Comparison of ENCODE assay signal across 8 mouse cellular contexts in genomic region chr6:82774321-82774764, GRCm38 (mm10). TPM values are rescaled to one million over a fixed set of nuclear protein-coding genes. Genes with fewer than 3 reads are reported as not detected.
DNase-seq lines count a peak whose midpoint lies in the region; ATAC-seq and TF ChIP-seq lines count a peak whose summit lies in the region.

Gene Hk2 (minus strand): TSS chr6:82774454.

- WGBS in hindbrain, postnatal 0 days = under 1% methylated on average over 39 of the region's 39 CpGs
- WGBS in macrophage (ENCODE audit: missing documents) = under 1% methylated on average over 39 of the region's 39 CpGs

- intact Hi-C loops in left cerebral cortex, adult 2 months (cut with DNase I) = no loop called here

- peak; percentile 88 to 96 for DNase-seq in gastrocnemius, adult 8-10 months (ENCODE audit: low spot score in 2 of 2)
- peak; percentile 92 for DNase-seq in hindbrain, postnatal 0 days (ENCODE audit: low spot score)
- peak; percentile 69 to 76 for DNase-seq in left cerebral cortex, adult 2 months (ENCODE audit: extremely low spot score in 1 of 2, low spot score in 2 of 2)
- peak; percentile 65 for DNase-seq in retina, postnatal 7 days (ENCODE audit: low read depth, low spot score)
- DNase-seq in urinary bladder, adult 18-20 months (ENCODE audit: low spot score in 2 of 2) = peak; percentile 72 to 86

- peak within 1 kb of the TSS; percentile 40 for H3K9ac ChIP-seq in hindbrain, postnatal 0 days (replicated peaks; ENCODE audit: low read length)

- H3K79me2 ChIP-seq in macrophage (ENCODE audit: inconsistent target) = peaks cover 36% of the 10 kb centered on the region

- peak within 1 kb of the TSS; percentile 32 for H3K4me3 ChIP-seq in cortical plate, adult 2 months (ENCODE audit: insufficient read depth, low read length)
- peak within 1 kb of the TSS; percentile 45 for H3K4me3 ChIP-seq in hindbrain, postnatal 0 days (ENCODE audit: low read length)
- peak within 1 kb of the TSS; percentile 48 for H3K4me3 ChIP-seq in left cerebral cortex, adult 2 months
- peak within 1 kb of the TSS; percentile 95 for H3K4me3 ChIP-seq in macrophage (ENCODE audit: inconsistent target)

- H3K4me2 ChIP-seq in hindbrain, postnatal 0 days (ENCODE audit: low read depth, low read length) = peak within 1 kb of the TSS; percentile 94

- TF ChIP-seq POLR2A in cortical plate, adult 2 months (IDR thresholded peaks at IDR 0.05; ENCODE audit: extremely low read depth, insufficient read depth, low read length) = peak; percentile 47; the same call in 1 of the 2 replicates

- H3K9me3 ChIP-seq in hindbrain, postnatal 0 days (ENCODE audit: low read length) = no peaks in the 10 kb centered on the region

- H3K27me3 ChIP-seq in hindbrain, postnatal 0 days (ENCODE audit: insufficient read depth, low read length) = no peaks in the 10 kb centered on the region

- H3K4me1 ChIP-seq in cortical plate, adult 2 months (ENCODE audit: control insufficient read depth, insufficient read depth, low read length) = no peaks in the 10 kb centered on the region
- peaks cover 6% of the 10 kb centered on the region; the same call in 1 of the 2 replicates for H3K4me1 ChIP-seq in hindbrain, postnatal 0 days (ENCODE audit: insufficient read depth, low read length)

- TF ChIP-seq CTCF in cortical plate, adult 2 months (IDR thresholded peaks at IDR 0.05; ENCODE audit: extremely low read depth, insufficient read depth, low read length) = no peak
- no peak for TF ChIP-seq CTCF in hindbrain, postnatal 0 days (IDR thresholded peaks at IDR 0.05; ENCODE audit: low read depth)
- no peak for TF ChIP-seq CTCF in left cerebral cortex, adult 2 months (IDR thresholded peaks at IDR 0.05)

- H3K27ac ChIP-seq in cortical plate, adult 2 months (ENCODE audit: insufficient read depth, low read length) = no peak within 1 kb of the TSS
- H3K27ac ChIP-seq in hindbrain, postnatal 0 days = no peak within 1 kb of the TSS
- H3K27ac ChIP-seq in left cerebral cortex, adult 2 months = no peak within 1 kb of the TSS
- peak within 1 kb of the TSS; percentile 86 for H3K27ac ChIP-seq in macrophage

- peak; percentile 83 for ATAC-seq in activated CD4-positive, CD25-positive, alpha-beta regulatory T cell, adult 4 months
- ATAC-seq in hindbrain, postnatal 0 days = peak; percentile 98

- no peaks in the 10 kb centered on the region for H3K36me3 ChIP-seq in hindbrain, postnatal 0 days (ENCODE audit: insufficient read depth, low read length)
- no peaks in the 10 kb centered on the region for H3K36me3 ChIP-seq in macrophage (ENCODE audit: inconsistent target)

RNA-seq across cellular contexts. Expression of gene Hk2, which starts in this region (rescaled TPM):
- 1 to 10 TPM; 5.0 to 6.4 TPM for polyA plus RNA-seq in activated CD4-positive, CD25-positive, alpha-beta regulatory T cell, adult 4 months (2017; shearing (Covaris generic))
- polyA plus RNA-seq in cortical plate, adult 2 months (2012; rRNA removed) = 2.4 and 2.8 TPM in 2 replicates
- 100 to 1,000 TPM; 261 to 301 (median 287) TPM for total RNA-seq in gastrocnemius, adult 8-10 months (2022)
- 6.0 and 13.0 TPM in 2 replicates for total RNA-seq in hindbrain, postnatal 0 days (2014; rRNA removed)
- 2.6 and 3.6 TPM in 2 replicates for polyA plus RNA-seq in hindbrain, postnatal 0 days (2015; fragmentation: Nextera tagmentation; extraction: Ambion mirVana)
- total RNA-seq in left cerebral cortex, adult 2 months (2021) = 1 to 10 TPM; 2.9 to 4.1 TPM
- 100 to 1,000 TPM in 7 of 26 experiments, 10 to 100 TPM in 19; 42.2 to 378 (median 62.1) TPM for total RNA-seq in macrophage (2018; cell fraction: chromatin; rRNA removed)
- 100 to 1,000 TPM in 3 of 26 experiments, 10 to 100 TPM in 23; 39.8 to 206 (median 51.4) TPM for total RNA-seq in macrophage (2018; cell fraction: cytosol; rRNA removed)
- 100 to 1,000 TPM in 13 of 26 experiments, 10 to 100 TPM in 13; 58.2 to 290 (median 98.4) TPM for total RNA-seq in macrophage (2018; cell fraction: nucleus; rRNA removed)
- 23.2 to 59.3 TPM (median 33.1 TPM) in 3 replicates for polyA plus RNA-seq in macrophage (2018)

Comparison
In these comparisons a context has a peak if more than half of its experiments do, and no peak if none do; other contexts are left out.
1. RNA of gene Hk2 (total RNA-seq): 261 to 301 TPM in gastrocnemius, adult 8-10 months; 6.0 to 13.0 TPM in hindbrain, postnatal 0 days and 2.9 to 4.1 TPM in left cerebral cortex, adult 2 months; every median in the first group is over 10 times any median in the second.
2. H3K4me3 ChIP-seq: peak in every context shown above with its lines; median percentile 95 in macrophage; 48 in left cerebral cortex, adult 2 months; 45 in hindbrain, postnatal 0 days; 32 in cortical plate, adult 2 months.
3. Peak in every context shown above with its lines, with median percentiles within 50 percentile points of each other: DNase-seq.